Mouse (Mus musculus) hindbrain, postnatal 0 days (tissue): ENCODE measurements at regions not wholly inside any gene's neighbourhood (a gene's known extent, or its start where the extent isn't known, plus 50 kb on each side); places are given as distances from the start of the nearest gene placed in this dataset.

Experiments used
- ATAC-seq: fragments of 200-750 bp; cut with Nextera tagmentation; 2 replicates; pipeline ENCODE4 v1.8.0; 2017; ENCODE audit warnings: mild to moderate bottlenecking, moderate TSS enrichment, moderate library complexity
- DNase-seq: peaks from one replicate; pipeline ENCODE4 v3.0.0-alpha.2; 2015; ENCODE audit warnings: low spot score
- H3K27ac ChIP-seq: fragments of 300-500 bp; sonication (generic); 2 replicates; pipeline ENCODE4 v1.5.1; 2014; ENCODE audit warnings: mild to moderate bottlenecking
- H3K27me3 ChIP-seq: fragments of 300-500 bp; sonication (generic); 2 replicates; pipeline ENCODE4 v1.6.1; 2014; ENCODE audit warnings: low read length, mixed read lengths; ENCODE audit not compliant: insufficient read depth
- H3K36me3 ChIP-seq: fragments of 300-500 bp; sonication (generic); 2 replicates; pipeline ENCODE4 v1.6.1; 2014; ENCODE audit warnings: low read length, mixed read lengths; ENCODE audit not compliant: insufficient read depth
- H3K4me1 ChIP-seq: fragments of 300-500 bp; sonication (generic); 2 replicates; pipeline ENCODE4 v1.6.1; 2014; ENCODE audit warnings: antibody characterized with exemption, low read length, mixed read lengths; ENCODE audit not compliant: insufficient read depth
- H3K4me2 ChIP-seq: fragments of 300-500 bp; sonication (generic); 2 replicates; pipeline ENCODE4 v1.6.1; 2014; ENCODE audit warnings: low read depth, mild to moderate bottlenecking, low read length, moderate library complexity, mixed read lengths
- H3K4me3 ChIP-seq: fragments of 300-500 bp; sonication (generic); 2 replicates; pipeline ENCODE4 v1.5.1; 2014; ENCODE audit warnings: low read length
- H3K9ac ChIP-seq: fragments of 300-500 bp; sonication (generic); replicated peaks from 2 replicates; pipeline ENCODE4 v1.6.1; 2014; ENCODE audit warnings: mild to moderate bottlenecking, low read length, moderate library complexity, mixed read lengths
- H3K9me3 ChIP-seq: fragments of 300-500 bp; sonication (generic); 2 replicates; pipeline ENCODE4 v1.6.1; 2016; ENCODE audit warnings: low read length, mixed read lengths
- CTCF ChIP-seq: IDR thresholded peaks from 2 replicates; pipeline ENCODE4 v1.5.1; 2016; ENCODE audit warnings: antibody characterized with exemption, control low read depth, low read depth
- WGBS: fragments of 180-500 bp; shearing (Covaris S2); extraction: QIAGEN DNeasy Blood & Tissue Kit; methylation state at CpG from one replicate; pipeline ENCODE4 v1.1.7; 2014; 5-methylcytosine and 5-hydroxymethylcytosine counted together

DNA sequence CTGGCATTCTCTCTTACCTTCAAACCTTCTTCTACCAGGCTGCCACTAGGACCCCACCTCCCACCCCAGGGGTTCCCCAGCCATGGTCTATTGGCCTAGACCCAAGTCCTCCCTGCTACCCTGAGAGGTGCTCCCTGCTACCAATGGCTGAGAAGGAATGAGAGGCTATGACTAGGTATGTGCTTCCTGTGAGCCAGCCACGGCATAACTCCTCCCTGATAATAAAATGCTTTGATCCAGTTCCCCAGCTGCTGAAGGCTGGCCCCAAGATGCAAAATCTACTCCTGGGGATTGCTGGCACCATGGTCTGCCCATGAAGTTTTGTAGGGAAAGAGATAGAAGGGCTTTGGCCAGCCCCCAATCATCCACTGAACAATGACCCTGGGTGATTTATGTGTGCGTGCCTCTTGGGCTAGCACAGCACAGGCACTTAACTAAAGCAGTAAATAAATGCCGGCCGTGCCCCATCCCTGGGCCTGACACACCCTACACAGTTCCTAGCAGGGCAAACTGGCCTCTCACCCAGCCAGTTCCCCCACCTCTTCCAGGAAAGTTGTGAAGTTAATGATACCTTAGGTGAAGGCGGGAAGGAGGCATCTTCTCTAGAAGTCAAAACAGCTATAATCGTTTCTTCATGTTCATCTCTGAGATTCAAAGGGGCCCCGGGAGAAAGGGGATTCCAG, 145.8 kb downstream of the 2410131K14Rik start:
- Histone ChIP-seq H3K27me3 (no peaks in the 10 kb centered on the region), H3K4me3 (no peak overlapping the region), H3K4me2 (no peak overlapping the region), H3K27ac (no peak overlapping the region), H3K4me1 (peaks cover 3% of the 10 kb centered on the region; the same call in 1 of the 2 replicates), H3K9me3 (0 out of 2 replicates have a peak, but pooled peaks cover 4% of the 10 kb centered on the region), H3K9ac (no peak overlapping the region), H3K36me3 (no peaks in the 10 kb centered on the region)
- WGBS, result 83% methylated on average over 7 of the region's 7 CpGs
- DNase-seq, result no peak
- no peak for TF ChIP-seq CTCF
- ATAC-seq, result no peak

DNA sequence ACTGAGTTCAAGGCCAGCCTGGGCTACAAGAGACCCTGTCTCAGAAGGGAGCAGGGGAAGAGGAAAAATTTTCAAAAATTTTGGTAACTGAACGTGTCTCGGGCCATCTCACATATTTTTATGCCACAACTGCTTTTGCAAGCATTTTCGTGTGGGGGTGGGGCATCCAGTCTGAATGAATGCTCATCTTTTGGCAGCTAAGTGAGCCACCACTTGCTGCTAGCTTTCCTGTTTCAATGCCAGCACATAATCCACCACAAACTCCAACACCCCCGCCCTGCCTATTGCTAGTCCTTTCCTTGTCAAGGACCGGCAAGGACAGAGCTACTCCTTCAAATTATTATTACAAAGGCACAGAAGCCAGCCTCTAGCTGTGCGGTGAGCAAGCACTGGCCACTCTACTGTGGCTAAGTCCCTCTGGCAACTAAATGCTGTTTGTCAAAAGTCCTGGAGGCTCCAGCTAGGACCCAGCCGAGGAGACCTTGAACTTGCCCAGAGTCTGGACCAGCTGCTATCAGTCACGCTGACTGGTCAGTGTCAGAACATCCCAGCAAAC, 148.0 kb downstream of the 2410131K14Rik start:
- Histone ChIP-seq H3K9me3 (0 out of 2 replicates have a peak, but pooled peaks cover 4% of the 10 kb centered on the region), H3K4me1 (peaks cover 8% of the 10 kb centered on the region), H3K4me3 (no peak overlapping the region), H3K36me3 (no peaks in the 10 kb centered on the region), H3K9ac (no peak overlapping the region), H3K27ac (no peak overlapping the region), H3K4me2 (no peak overlapping the region), H3K27me3 (no peaks in the 10 kb centered on the region)
- WGBS, result 62% methylated on average over 8 of the region's 8 CpGs
- peak; percentile 55; the same call in 1 of the 2 replicates for ATAC-seq
- peak; percentile 15 for DNase-seq
- no peak for TF ChIP-seq CTCF

DNA sequence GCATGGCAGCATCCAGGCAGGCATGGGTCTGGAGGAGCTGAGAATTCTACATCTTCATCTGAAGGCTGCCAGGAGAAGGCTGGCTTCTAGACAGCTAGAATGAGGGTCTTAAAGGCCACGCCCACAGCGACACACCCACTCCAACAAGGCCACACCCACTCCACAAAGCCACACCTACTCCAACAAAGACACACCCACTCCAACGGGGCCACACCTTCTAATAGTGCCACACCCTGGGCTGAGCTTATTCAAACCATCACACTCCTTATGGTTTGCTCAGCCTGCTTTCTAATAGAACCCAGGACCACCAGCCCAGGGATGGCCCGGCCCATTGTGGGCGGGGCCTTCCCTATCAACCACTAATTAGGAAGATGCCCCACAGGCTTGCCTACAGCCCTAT, 149.0 kb downstream of the 2410131K14Rik start:
- no peak overlapping the region for H3K4me2 ChIP-seq
- DNase-seq (no peak), ATAC-seq (no peak)
- no peak overlapping the region for H3K9ac ChIP-seq
- H3K27me3 ChIP-seq, result no peaks in the 10 kb centered on the region
- 66% methylated on average over 5 of the region's 5 CpGs for WGBS
- peaks cover 5% of the 10 kb centered on the region; the same call in 1 of the 2 replicates for H3K4me1 ChIP-seq
- no peak overlapping the region for H3K4me3 ChIP-seq
- H3K36me3 ChIP-seq, result no peaks in the 10 kb centered on the region
- 0 out of 2 replicates have a peak, but pooled peaks cover 4% of the 10 kb centered on the region for H3K9me3 ChIP-seq
- TF ChIP-seq CTCF, result no peak
- no peak overlapping the region for H3K27ac ChIP-seq

DNA sequence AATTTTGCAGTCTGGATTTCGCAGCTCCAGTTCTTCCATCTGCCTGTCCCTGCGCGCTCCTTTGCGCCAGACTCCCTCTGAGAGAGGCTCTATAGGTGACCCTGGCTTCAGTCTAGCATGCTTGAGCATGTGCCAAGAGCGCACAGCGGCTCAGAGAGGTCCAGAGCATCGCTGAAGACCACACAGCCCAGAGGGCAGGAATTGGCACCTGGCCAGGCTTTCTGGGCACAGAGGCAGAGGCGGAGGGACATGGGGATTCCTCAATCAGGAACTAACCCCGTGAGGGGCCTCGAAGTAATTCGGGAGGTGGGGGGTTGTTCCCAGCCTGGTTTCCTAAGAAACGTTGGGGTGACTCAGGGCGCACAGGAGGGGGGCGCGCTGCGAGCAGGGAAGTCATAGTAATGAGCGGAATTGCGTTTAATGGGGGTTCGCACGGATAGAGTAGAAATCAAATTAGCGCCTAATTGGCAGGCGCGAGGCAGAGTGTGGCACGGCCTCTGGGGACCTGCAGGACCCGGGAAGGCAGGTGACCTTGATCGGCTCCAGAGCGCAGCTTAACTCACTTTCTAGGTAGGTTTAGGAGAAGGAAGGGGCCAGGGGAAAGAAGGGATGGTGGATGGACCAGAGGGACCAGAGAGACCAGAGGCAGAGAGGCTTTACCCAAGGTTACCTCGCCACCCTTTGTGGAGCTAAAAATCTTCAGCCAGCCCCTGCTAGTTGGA, 151.1 kb downstream of the 2410131K14Rik start:
- DNase-seq, result peak; percentile 75
- H3K27me3 ChIP-seq, result no peaks in the 10 kb centered on the region
- H3K4me1 ChIP-seq, result peaks cover 5% of the 10 kb centered on the region; the same call in 1 of the 2 replicates
- H3K9me3 ChIP-seq, result no peaks in the 10 kb centered on the region
- H3K4me2 ChIP-seq, result peak overlapping the region; percentile 33
- H3K4me3 ChIP-seq, result no peak overlapping the region
- H3K9ac ChIP-seq, result no peak overlapping the region
- H3K36me3 ChIP-seq, result no peaks in the 10 kb centered on the region
- WGBS, result 6% methylated on average over 28 of the region's 28 CpGs
- no peak overlapping the region for H3K27ac ChIP-seq
- ATAC-seq, result peak; percentile 38; the same call in 1 of the 2 replicates
- TF ChIP-seq CTCF, result no peak

DNA sequence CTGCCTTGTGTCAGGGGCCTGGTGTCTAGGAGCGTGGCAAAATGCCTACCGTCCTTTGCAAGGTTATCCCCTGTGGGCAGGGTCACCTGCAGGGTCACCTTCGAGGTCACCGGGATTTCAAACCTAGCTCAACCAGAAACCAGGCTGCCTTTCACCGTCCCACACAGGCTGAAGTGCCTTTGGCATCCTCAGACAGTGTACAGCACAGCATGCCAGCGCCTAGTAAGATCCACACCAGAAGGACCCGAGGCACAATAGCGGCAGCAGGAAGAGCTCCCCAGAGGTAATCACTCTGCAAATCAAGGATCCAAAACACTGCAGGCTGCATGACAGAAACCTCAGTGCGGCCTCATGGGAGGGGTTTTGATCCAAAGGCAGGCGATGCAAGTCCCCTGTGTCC, 155.9 kb downstream of the 2410131K14Rik start:
- no peak for TF ChIP-seq CTCF
- Histone ChIP-seq H3K4me3 (no peak overlapping the region), H3K4me2 (no peak overlapping the region), H3K36me3 (no peaks in the 10 kb centered on the region), H3K27ac (no peak overlapping the region), H3K4me1 (peaks cover 5% of the 10 kb centered on the region; the same call in 1 of the 2 replicates), H3K9ac (no peak overlapping the region), H3K27me3 (no peaks in the 10 kb centered on the region), H3K9me3 (0 out of 2 replicates have a peak, but pooled peaks cover 3% of the 10 kb centered on the region)
- 39% methylated on average over 10 of the region's 10 CpGs for WGBS
- no peak for DNase-seq
- no peak for ATAC-seq

DNA sequence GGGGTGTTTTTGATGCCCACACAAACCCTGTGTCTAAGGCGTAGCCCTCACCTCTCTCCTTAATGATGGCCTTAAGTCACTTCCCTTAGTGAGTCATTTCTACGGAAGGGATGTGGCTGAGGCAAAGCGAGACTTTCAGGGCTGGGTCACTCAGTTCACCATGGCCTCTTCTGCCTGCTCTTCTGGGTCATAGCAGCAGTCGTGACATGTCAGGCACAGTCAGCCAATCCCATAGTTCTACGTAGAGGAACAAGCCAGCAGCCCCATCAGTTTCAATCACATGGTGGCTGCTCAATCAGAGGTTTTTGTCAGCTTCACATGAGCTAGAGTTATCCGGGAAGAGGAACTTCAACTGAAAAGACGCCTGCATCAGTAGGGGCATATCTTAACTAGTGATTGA, 156.1 kb upstream of the Med13l start:
- Histone ChIP-seq H3K4me2 (no peak overlapping the region), H3K9ac (no peak overlapping the region), H3K27ac (no peak overlapping the region), H3K4me1 (no peaks in the 10 kb centered on the region), H3K27me3 (no peaks in the 10 kb centered on the region), H3K36me3 (no peaks in the 10 kb centered on the region), H3K4me3 (no peak overlapping the region), H3K9me3 (0 out of 2 replicates have a peak, but pooled peaks cover 3% of the 10 kb centered on the region)
- ATAC-seq (no peak), DNase-seq (no peak)
- TF ChIP-seq CTCF, result no peak
- WGBS, result 73% methylated on average over 7 of the region's 7 CpGs
